Comparison of ENCODE assay signal across 18 mouse cellular contexts in the genomic region with DNA sequence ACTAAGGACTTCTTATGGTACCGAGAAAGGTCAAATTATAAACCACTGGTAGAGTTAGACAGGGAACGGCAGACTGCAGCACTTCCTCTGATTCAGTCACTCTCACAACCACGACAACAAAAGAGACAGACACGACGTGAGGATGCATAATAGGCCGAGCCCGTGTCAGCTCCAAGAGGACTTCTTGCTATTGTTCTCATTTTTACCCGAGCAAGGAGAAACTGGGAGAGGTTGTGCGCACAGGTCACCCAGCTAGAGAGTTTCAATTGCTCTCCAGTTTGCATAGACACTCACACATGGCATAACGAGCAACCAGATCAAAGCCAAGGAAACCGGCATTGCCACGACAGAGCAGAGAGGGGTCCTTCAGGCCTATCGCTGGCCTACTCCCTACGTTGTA.
A peak's percentile ranks its signal among the peaks of the same experiment; 100 is the strongest.
DNase-seq lines count a peak whose midpoint lies in the region; ATAC-seq and TF ChIP-seq lines count a peak whose summit lies in the region.
"Had no signal": no experiment of that assay in that cellular context is flagged by ENCODE, and none has a peak within 500 bp of the region (broad histone marks: within the 10 kb centered on the region; RNA-seq: fewer than 3 reads in every experiment).

No protein-coding gene starts in this region.

- intact Hi-C loops in left cerebral cortex, postnatal 10 days (cut with DNase I): no loop called here

- H3K9ac ChIP-seq in forebrain, embryonic 12.5 days: no peak overlapping the region
- no peak overlapping the region for H3K9ac ChIP-seq in forebrain, embryonic 16.5 days (replicated peaks; ENCODE audit: low read depth, low read length)
- H3K9ac ChIP-seq: heart, embryonic 12.5 days; limb, embryonic 12.5 days; liver, embryonic 13.5 days; lung, embryonic 15.5 days had no signal

- no peaks in the 10 kb centered on the region for H3K36me3 ChIP-seq in forebrain, embryonic 12.5 days (replicated peaks)
- no peaks in the 10 kb centered on the region for H3K36me3 ChIP-seq in forebrain, embryonic 16.5 days (ENCODE audit: control insufficient read depth, insufficient read depth)
- H3K36me3 ChIP-seq in midbrain, embryonic 10.5 days: peaks cover 15% of the 10 kb centered on the region
- H3K36me3 ChIP-seq in thymus, adult 2 months (ENCODE audit: control insufficient read depth, insufficient read depth, low read length): no peaks in the 10 kb centered on the region
- H3K36me3 ChIP-seq: heart, embryonic 12.5 days; limb, embryonic 12.5 days; liver, embryonic 13.5 days; lung, embryonic 15.5 days had no signal

- no peaks in the 10 kb centered on the region for H3K27me3 ChIP-seq in forebrain, embryonic 12.5 days
- no peaks in the 10 kb centered on the region for H3K27me3 ChIP-seq in forebrain, embryonic 16.5 days (replicated peaks; ENCODE audit: control insufficient read depth, insufficient read depth, low read length)
- no peaks in the 10 kb centered on the region for H3K27me3 ChIP-seq in midbrain, embryonic 10.5 days (ENCODE audit: low read depth, poor library complexity, severe bottlenecking)
- no peaks in the 10 kb centered on the region for H3K27me3 ChIP-seq in thymus, adult 2 months (ENCODE audit: control insufficient read depth, insufficient read depth, low read length)
- H3K27me3 ChIP-seq: heart, embryonic 12.5 days; limb, embryonic 12.5 days; liver, embryonic 13.5 days had no signal

- H3K4me3 ChIP-seq in forebrain, embryonic 12.5 days (replicated peaks): no peak overlapping the region
- no peak overlapping the region for H3K4me3 ChIP-seq in forebrain, embryonic 16.5 days (replicated peaks; ENCODE audit: low read length)
- H3K4me3 ChIP-seq in midbrain, embryonic 10.5 days: peak overlapping the region; percentile 4; the same call in 1 of the 2 replicates
- no peak overlapping the region for H3K4me3 ChIP-seq in thymus, adult 2 months (ENCODE audit: control insufficient read depth, insufficient read depth, low read length)
- H3K4me3 ChIP-seq: erythroblast, embryonic 14.5 days; heart, embryonic 12.5 days; limb, embryonic 12.5 days; liver, embryonic 13.5 days; lung, embryonic 15.5 days had no signal

- no peak overlapping the region for H3K27ac ChIP-seq in forebrain, embryonic 12.5 days
- no peak overlapping the region for H3K27ac ChIP-seq in forebrain, embryonic 16.5 days (ENCODE audit: low read length)
- H3K27ac ChIP-seq in midbrain, embryonic 10.5 days (replicated peaks): peak overlapping the region; percentile 75
- H3K27ac ChIP-seq in thymus, adult 2 months (ENCODE audit: control insufficient read depth, insufficient read depth, low read length): no peak overlapping the region
- H3K27ac ChIP-seq: kidney, postnatal 0 days; limb, embryonic 12.5 days; liver, embryonic 13.5 days; lung, embryonic 15.5 days had no signal

- peaks cover 9% of the 10 kb centered on the region for H3K4me1 ChIP-seq in forebrain, embryonic 12.5 days
- H3K4me1 ChIP-seq in forebrain, embryonic 16.5 days (replicated peaks; ENCODE audit: control insufficient read depth, insufficient read depth, low read length): no peaks in the 10 kb centered on the region; the same call in 1 of the 2 replicates
- peaks cover 37% of the 10 kb centered on the region for H3K4me1 ChIP-seq in midbrain, embryonic 10.5 days
- H3K4me1 ChIP-seq in thymus, adult 2 months (replicated peaks; ENCODE audit: control insufficient read depth, insufficient read depth, low read length): no peaks in the 10 kb centered on the region
- H3K4me1 ChIP-seq: heart, embryonic 12.5 days; liver, embryonic 13.5 days had no signal

- 31% methylated on average over 14 of the region's 14 CpGs for WGBS in forebrain, embryonic 12.5 days
- WGBS in forebrain, embryonic 16.5 days: 29% methylated on average over 14 of the region's 14 CpGs
- WGBS in midbrain, embryonic 10.5 days: 40% methylated on average over 14 of the region's 14 CpGs
- WGBS in thymus, adult 2 months: 60% methylated on average over 14 of the region's 14 CpGs

- H3K4me2 ChIP-seq in forebrain, embryonic 12.5 days: no peak overlapping the region
- H3K4me2 ChIP-seq in forebrain, embryonic 16.5 days (ENCODE audit: low read length): no peak overlapping the region
- H3K4me2 ChIP-seq: heart, embryonic 12.5 days; limb, embryonic 12.5 days; liver, embryonic 13.5 days; lung, embryonic 15.5 days had no signal

- H3K9me3 ChIP-seq in forebrain, embryonic 12.5 days: no peaks in the 10 kb centered on the region
- H3K9me3 ChIP-seq in forebrain, embryonic 16.5 days (ENCODE audit: control insufficient read depth, low read length): no peaks in the 10 kb centered on the region
- peaks cover 9% of the 10 kb centered on the region; the same call in 1 of the 2 replicates for H3K9me3 ChIP-seq in midbrain, embryonic 10.5 days (replicated peaks)
- H3K9me3 ChIP-seq: heart, embryonic 12.5 days; limb, embryonic 12.5 days; lung, embryonic 15.5 days had no signal

- TF ChIP-seq POLR2A in thymus, adult 2 months (IDR thresholded peaks at IDR 0.05; ENCODE audit: control insufficient read depth, extremely low read depth, insufficient read depth, low read length, poor library complexity): no peak

- DNase-seq in retina, postnatal 1 day: peak; percentile 44
- DNase-seq in retina, embryonic 14.5 days (ENCODE audit: low spot score): no peak
- DNase-seq in midbrain, embryonic 10.5 days (ENCODE audit: low spot score): peak; percentile 36
- DNase-seq in layer of hippocampus, postnatal 36 days: no peak
- no peak for DNase-seq in left cerebral cortex, postnatal 10 days (ENCODE audit: extremely low spot score in 1 of 2, low spot score in 2 of 2)
- no peak for DNase-seq in thymus, adult 2 months
- DNase-seq: adrenal gland, postnatal 36 days; cerebellum, adult 8-10 months; gastrocnemius, postnatal 36 days; liver, embryonic 13.5 days had no signal

- no peak for TF ChIP-seq CTCF in thymus, adult 2 months (IDR thresholded peaks at IDR 0.05; ENCODE audit: borderline replicate concordance, control insufficient read depth, extremely low read depth, insufficient read depth, low read length, poor library complexity)

- peak; percentile 55; the same call in 1 of the 2 replicates for ATAC-seq in forebrain, embryonic 12.5 days (ENCODE audit: low FRiP score)
- ATAC-seq in forebrain, embryonic 16.5 days: no peak
- ATAC-seq: intestine, postnatal 0 days had no signal

Comparison
In these comparisons a context has a peak if more than half of its experiments do, and no peak if none do; other contexts are left out.
1. DNase-seq: peak in retina, postnatal 1 day (single experiment) and midbrain, embryonic 10.5 days (single experiment); none in retina, embryonic 14.5 days (single experiment), layer of hippocampus, postnatal 36 days (0 of 2), left cerebral cortex, postnatal 10 days (0 of 2) and thymus, adult 2 months (single experiment).